Mouse (Mus musculus): ENCODE measurements around the gene Pdcd4. TPM values are rescaled to one million over a fixed set of nuclear protein-coding genes. Genes with fewer than 3 reads are reported as not detected.

Pdcd4 gene
- polyA plus RNA-seq, 1 experiment from 2014 or later = 50.1 TPM

DNA sequence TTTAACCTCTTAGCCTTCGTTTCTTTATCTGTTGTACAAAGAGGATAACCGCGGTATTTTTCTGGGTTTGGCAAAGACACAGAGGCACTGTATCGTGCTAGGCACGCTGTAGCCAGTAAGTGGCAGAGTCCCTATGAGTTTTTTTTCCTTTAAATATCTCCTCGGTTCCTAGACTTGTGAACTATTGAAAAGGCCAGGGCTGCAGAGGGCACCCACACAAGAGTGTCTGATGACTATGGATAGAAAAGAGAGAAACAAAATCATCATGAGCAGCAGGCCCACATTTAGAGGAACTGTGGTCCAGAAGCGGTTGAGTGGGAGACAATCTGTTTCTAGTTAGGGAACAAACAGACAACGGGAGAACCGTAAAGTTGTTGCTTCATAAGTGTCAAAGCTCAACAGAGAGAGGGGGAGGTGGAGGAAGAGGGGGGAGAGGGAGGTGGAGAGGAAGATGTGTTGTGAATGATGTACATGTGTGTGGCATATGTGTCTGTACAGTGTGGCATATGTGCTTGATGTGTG is 868 bp downstream of the Pdcd4 start:
- no peak for ATAC-seq (replicated peaks; ENCODE audit: low FRiP score)
- Histone ChIP-seq H3K9me3 (ENCODE audit: control insufficient read depth, low read length) (no peaks in the 10 kb centered on the region), H3K36me3 (ENCODE audit: control insufficient read depth, insufficient read depth, low read length) (no peaks in the 10 kb centered on the region), H3K4me2 (no peak overlapping the region), H3K4me1 (replicated peaks; ENCODE audit: control insufficient read depth, insufficient read depth, low read length) (peaks cover 55% of the 10 kb centered on the region), H3K27ac (ENCODE audit: low read depth, low read length) (no peak overlapping the region; the same call in 1 of the 2 replicates), H3K9ac (ENCODE audit: low read depth, low read length) (no peak overlapping the region), H3K27me3 (replicated peaks; ENCODE audit: control insufficient read depth, insufficient read depth, low read length) (no peaks in the 10 kb centered on the region), H3K4me3 (ENCODE audit: low read depth, low read length) (no peak overlapping the region)
- WGBS = 54% methylated on average over 9 of the region's 9 CpGs
- DNase-seq (ENCODE audit: low spot score) = no peak

GRCm38 (mm10) chr19:53893711-53894171 is 1.7 kb downstream of the Pdcd4 start:
- DNase-seq (ENCODE audit: low spot score) = no peak
- Histone ChIP-seq H3K27me3 (replicated peaks; ENCODE audit: control insufficient read depth, insufficient read depth, low read length) (no peaks in the 10 kb centered on the region), H3K9me3 (ENCODE audit: control insufficient read depth, low read length) (no peaks in the 10 kb centered on the region), H3K36me3 (ENCODE audit: control insufficient read depth, insufficient read depth, low read length) (no peaks in the 10 kb centered on the region), H3K4me3 (ENCODE audit: low read depth, low read length) (no peak overlapping the region), H3K4me1 (replicated peaks; ENCODE audit: control insufficient read depth, insufficient read depth, low read length) (peaks cover 47% of the 10 kb centered on the region), H3K4me2 (peak overlapping the region; percentile 11; the same call in 1 of the 2 replicates), H3K9ac (ENCODE audit: low read depth, low read length) (0 out of 2 replicates have a peak overlapping the region, but pooled peaks have one; percentile 37), H3K27ac (ENCODE audit: low read depth, low read length) (0 out of 2 replicates have a peak overlapping the region, but pooled peaks have one; percentile 8)
- 0 out of 2 replicates have a peak, but pooled peaks have one; percentile 37 for ATAC-seq (replicated peaks; ENCODE audit: low FRiP score)
- 51% methylated on average over 3 of the region's 3 CpGs for WGBS

GRCm38 (mm10) chr19:53894538-53895121 is 2.6 kb downstream of the Pdcd4 start:
- ATAC-seq (replicated peaks; ENCODE audit: low FRiP score) (peak; percentile 25; the same call in 1 of the 2 replicates), DNase-seq (ENCODE audit: low spot score) (no peak)
- H3K36me3 ChIP-seq (ENCODE audit: control insufficient read depth, insufficient read depth, low read length) = no peaks in the 10 kb centered on the region
- no peaks in the 10 kb centered on the region for H3K27me3 ChIP-seq (replicated peaks; ENCODE audit: control insufficient read depth, insufficient read depth, low read length)
- H3K4me1 ChIP-seq (replicated peaks; ENCODE audit: control insufficient read depth, insufficient read depth, low read length) = peaks cover 44% of the 10 kb centered on the region
- no peak overlapping the region for H3K9ac ChIP-seq (ENCODE audit: low read depth, low read length)
- H3K4me3 ChIP-seq (ENCODE audit: low read depth, low read length) = no peak overlapping the region
- peak overlapping the region; percentile 40; the same call in 1 of the 2 replicates for H3K27ac ChIP-seq (ENCODE audit: low read depth, low read length)
- H3K9me3 ChIP-seq (ENCODE audit: control insufficient read depth, low read length) = no peaks in the 10 kb centered on the region
- WGBS = 67% methylated on average over 12 of the region's 12 CpGs
- no peak overlapping the region for H3K4me2 ChIP-seq

GRCm38 (mm10) chr19:53898046-53898445 is 6.0 kb downstream of the Pdcd4 start:
- Histone ChIP-seq H3K4me1 (replicated peaks; ENCODE audit: control insufficient read depth, insufficient read depth, low read length) (peaks cover 25% of the 10 kb centered on the region), H3K36me3 (ENCODE audit: control insufficient read depth, insufficient read depth, low read length) (no peaks in the 10 kb centered on the region), H3K27me3 (replicated peaks; ENCODE audit: control insufficient read depth, insufficient read depth, low read length) (no peaks in the 10 kb centered on the region), H3K27ac (ENCODE audit: low read depth, low read length) (no peak overlapping the region), H3K9me3 (ENCODE audit: control insufficient read depth, low read length) (no peaks in the 10 kb centered on the region), H3K4me3 (ENCODE audit: low read depth, low read length) (no peak overlapping the region), H3K4me2 (no peak overlapping the region), H3K9ac (ENCODE audit: low read depth, low read length) (no peak overlapping the region)
- DNase-seq (ENCODE audit: low spot score) = no peak
- WGBS = 81% methylated on average over 5 of the region's 5 CpGs
- no peak for ATAC-seq (replicated peaks; ENCODE audit: low FRiP score)

- ATAC-seq (replicated peaks; ENCODE audit: low FRiP score) (no peak), DNase-seq (ENCODE audit: low spot score) (no peak)
- no peaks in the 10 kb centered on the region for H3K27me3 ChIP-seq (replicated peaks; ENCODE audit: control insufficient read depth, insufficient read depth, low read length)
- no peak overlapping the region for H3K27ac ChIP-seq (ENCODE audit: low read depth, low read length)
- H3K36me3 ChIP-seq (ENCODE audit: control insufficient read depth, insufficient read depth, low read length) = no peaks in the 10 kb centered on the region
- 65% methylated on average over 4 of the region's 4 CpGs for WGBS
- peaks cover 21% of the 10 kb centered on the region for H3K4me1 ChIP-seq (replicated peaks; ENCODE audit: control insufficient read depth, insufficient read depth, low read length)
- H3K4me3 ChIP-seq (ENCODE audit: low read depth, low read length) = no peak overlapping the region
- H3K4me2 ChIP-seq = no peak overlapping the region
- no peaks in the 10 kb centered on the region for H3K9me3 ChIP-seq (ENCODE audit: control insufficient read depth, low read length)
- H3K9ac ChIP-seq (ENCODE audit: low read depth, low read length) = no peak overlapping the region
Observed at GRCm38 (mm10) chr19:53898498-53898897, 6.5 kb downstream of the Pdcd4 start.

- Histone ChIP-seq H3K4me3 (ENCODE audit: low read depth, low read length) (no peak overlapping the region), H3K9ac (ENCODE audit: low read depth, low read length) (no peak overlapping the region), H3K36me3 (ENCODE audit: control insufficient read depth, insufficient read depth, low read length) (no peaks in the 10 kb centered on the region), H3K4me1 (replicated peaks; ENCODE audit: control insufficient read depth, insufficient read depth, low read length) (peaks cover 13% of the 10 kb centered on the region), H3K9me3 (ENCODE audit: control insufficient read depth, low read length) (no peaks in the 10 kb centered on the region), H3K27me3 (replicated peaks; ENCODE audit: control insufficient read depth, insufficient read depth, low read length) (no peaks in the 10 kb centered on the region), H3K27ac (ENCODE audit: low read depth, low read length) (no peak overlapping the region), H3K4me2 (no peak overlapping the region)
- WGBS = 80% methylated on average over 25 of the region's 25 CpGs
- peak; percentile 23 for DNase-seq (ENCODE audit: low spot score)
- ATAC-seq (replicated peaks; ENCODE audit: low FRiP score) = no peak
Observed at GRCm38 (mm10) chr19:53898970-53899900, 7.2 kb downstream of the Pdcd4 start.

GRCm38 (mm10) chr19:53899941-53900610 is 8.0 kb downstream of the Pdcd4 start:
- 80% methylated on average over 14 of the region's 14 CpGs for WGBS
- no peak for DNase-seq (ENCODE audit: low spot score)
- Histone ChIP-seq H3K27me3 (replicated peaks; ENCODE audit: control insufficient read depth, insufficient read depth, low read length) (no peaks in the 10 kb centered on the region), H3K4me3 (ENCODE audit: low read depth, low read length) (no peak overlapping the region), H3K36me3 (ENCODE audit: control insufficient read depth, insufficient read depth, low read length) (no peaks in the 10 kb centered on the region), H3K4me2 (no peak overlapping the region), H3K9ac (ENCODE audit: low read depth, low read length) (no peak overlapping the region), H3K27ac (ENCODE audit: low read depth, low read length) (no peak overlapping the region), H3K4me1 (replicated peaks; ENCODE audit: control insufficient read depth, insufficient read depth, low read length) (peaks cover 13% of the 10 kb centered on the region), H3K9me3 (ENCODE audit: control insufficient read depth, low read length) (no peaks in the 10 kb centered on the region)
- ATAC-seq (replicated peaks; ENCODE audit: low FRiP score) = no peak

All from liver, embryonic 11.5 days (tissue).